Mouse (Mus musculus) testis, postnatal 14 days (tissue): ENCODE results near the gene Syt8.
A peak's percentile ranks its signal among the peaks of the same experiment; 100 is the strongest.

Experiments used
- DNase-seq: peaks from one replicate; pipeline ENCODE4 v3.0.0; 2021; ENCODE audit warnings: low spot score

The Syt8 gene

DNA sequence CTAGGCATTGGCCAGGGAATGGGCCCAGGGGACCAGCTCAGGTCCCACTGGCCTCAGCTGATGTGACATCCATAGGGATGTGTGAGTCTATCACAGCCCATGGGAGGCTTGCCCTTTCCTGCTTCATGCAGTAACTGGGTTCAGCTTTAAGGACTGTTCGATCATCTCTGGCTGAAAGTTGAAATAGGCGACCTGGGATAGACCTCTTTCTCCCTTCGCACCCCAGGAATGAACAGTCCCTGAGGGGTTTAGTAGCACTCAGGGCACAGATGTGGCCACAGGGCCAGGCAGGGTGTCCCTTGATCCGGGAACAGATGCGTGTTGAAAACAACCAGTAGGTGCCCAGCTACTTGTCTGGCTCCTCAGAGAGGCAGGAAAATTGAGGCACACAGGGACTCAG lies 41.6 kb downstream of the Syt8 start:
- no peak for DNase-seq

DNA sequence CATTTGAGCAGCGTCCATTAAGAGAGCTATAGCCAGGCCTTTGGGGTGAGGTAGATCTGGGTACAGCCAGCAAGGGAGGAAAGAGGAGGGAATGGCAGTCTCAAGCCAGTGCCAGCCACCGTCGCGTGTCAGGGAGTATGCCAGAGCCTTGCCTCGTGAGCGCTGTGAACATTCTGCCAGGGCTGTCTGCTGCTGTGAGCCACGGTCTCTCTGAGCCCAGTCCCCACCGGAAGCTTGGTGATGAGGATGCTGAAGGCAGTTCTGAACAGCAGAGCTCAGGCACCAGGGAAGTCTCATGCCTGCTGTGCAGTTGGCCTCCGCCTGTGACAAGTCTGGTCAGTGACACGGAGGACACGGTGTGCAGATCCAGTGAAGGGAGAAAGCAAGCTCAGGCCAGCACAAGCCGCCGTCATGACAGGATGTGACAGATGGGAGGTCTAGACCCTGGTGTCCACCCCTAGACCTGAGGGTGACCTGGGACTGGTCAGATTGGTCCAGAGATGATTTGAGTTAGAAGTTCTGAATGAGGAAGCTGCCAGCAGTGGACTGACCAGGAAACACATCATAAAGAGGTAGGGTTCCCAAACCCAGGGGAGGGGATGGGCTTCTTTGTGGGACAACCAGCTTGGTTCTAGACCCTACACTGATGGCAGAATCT lies 42.3 kb downstream of the Syt8 start:
- no peak for DNase-seq

DNA sequence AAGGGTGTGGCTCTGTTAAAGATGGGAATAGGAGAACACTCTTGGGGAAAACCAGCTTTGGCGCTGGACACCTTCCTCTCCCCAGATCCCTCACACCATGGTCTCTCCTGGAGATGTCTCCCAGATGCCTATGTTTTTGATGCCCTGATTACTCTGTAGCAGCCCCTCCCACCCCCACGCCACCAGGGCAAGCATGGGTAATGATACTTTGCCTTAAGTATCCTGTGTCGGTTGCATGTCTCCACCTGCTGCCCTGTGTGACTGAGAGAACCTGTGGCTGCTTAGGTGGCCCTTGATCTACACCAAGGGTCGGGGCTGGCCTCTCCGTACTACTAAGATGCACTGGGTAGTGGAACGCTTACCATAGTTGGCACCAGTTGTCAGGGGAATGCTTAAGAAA lies 43.4 kb downstream of the Syt8 start:
- DNase-seq = no peak

DNA sequence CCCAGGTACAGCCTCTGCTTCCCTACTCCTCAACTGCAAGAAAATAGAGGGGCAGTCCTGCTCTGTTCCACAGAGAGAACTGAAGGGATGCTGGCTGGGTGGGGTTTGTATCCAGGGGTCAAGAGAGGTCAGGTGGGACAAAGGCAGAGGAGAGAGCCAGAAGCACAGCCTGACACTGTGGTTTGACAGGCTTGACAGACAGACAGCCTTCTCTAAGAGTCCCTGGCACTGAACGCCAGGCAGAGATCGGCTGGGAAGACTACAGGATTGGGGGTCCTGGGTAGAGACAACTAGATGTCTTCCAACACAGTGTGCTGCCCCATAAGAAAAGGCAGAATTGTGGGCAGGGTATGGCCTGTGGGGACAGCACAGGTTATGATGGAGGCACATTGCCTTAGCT lies 43.9 kb downstream of the Syt8 start:
- DNase-seq = no peak

DNA sequence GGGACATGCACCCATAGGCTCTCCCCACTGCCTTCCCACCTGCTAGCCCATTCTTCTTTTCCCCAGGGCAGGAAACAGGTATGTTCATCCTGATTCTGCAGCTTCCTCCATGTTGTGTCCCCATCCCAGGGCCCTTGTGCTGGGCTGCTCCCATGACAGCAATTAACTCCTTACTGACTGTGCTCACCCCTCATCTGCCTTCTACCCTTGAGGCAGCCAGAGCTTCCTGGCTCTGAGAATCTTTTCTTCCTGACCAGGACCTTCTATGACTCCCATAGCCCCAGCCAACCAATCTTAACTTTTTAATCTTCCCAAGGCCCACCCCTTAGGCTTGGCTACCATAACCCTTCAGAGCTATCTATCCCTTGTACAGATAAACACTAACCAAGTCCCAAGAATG lies 44.7 kb downstream of the Syt8 start:
- DNase-seq = no peak

DNA sequence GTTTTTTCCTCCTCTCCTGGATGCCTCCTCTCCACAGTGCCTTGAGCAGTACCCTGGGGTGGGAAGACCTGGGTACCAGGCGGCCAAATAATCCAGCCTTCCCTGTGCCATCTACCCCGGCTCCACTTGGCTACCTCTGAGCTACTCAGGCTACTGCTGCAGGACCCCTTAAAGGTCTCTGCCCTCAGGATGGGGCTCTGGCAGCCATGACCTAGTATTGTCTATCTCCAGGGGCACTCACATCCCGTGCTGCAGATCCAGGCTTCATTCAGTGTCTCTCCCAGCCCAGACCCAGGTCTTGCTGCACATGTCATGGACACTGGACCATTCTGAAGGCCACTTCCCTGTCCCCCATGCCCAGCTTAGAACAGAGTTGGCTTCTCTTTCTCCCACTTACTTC lies 45.2 kb downstream of the Syt8 start:
- no peak for DNase-seq

DNA sequence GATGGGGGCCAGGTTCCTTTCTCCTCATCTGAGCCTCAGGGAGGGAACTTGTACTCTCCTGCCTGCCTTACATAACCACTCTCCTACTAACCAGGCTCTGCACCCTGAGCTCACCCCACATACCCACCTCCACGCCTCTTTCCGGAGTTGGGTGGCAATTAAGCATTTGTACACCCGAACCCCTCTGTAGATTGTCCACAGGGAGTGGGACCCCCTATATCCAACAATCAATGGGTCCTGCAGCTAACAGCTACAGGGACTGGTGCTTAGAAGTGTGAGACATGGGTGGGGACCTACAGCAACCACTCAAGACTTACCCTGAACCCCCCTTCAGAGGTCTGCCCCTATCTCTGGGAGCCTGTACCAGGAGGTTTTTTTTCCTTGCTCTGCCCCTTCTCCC lies 46.0 kb downstream of the Syt8 start:
- DNase-seq = no peak

DNA sequence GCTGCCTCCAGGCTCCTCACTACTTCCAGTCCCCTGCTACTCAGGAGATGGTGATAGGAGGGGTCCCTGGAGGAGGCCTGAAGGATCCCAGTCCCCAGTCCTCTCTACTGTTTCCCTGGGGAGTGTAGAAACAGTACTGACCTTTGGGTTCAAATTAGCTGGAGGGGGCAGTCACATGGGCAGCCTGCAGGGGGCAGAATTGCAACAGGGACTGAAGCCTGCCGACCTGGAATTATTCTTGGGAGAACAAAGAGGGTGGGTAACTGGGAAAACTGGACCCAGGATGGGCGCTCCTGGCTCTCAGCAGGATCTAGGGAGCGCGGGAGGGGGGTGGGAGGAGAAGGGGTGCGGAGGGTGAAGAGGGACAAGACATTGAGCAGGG lies 46.5 kb downstream of the Syt8 start:
- no peak for DNase-seq

DNA sequence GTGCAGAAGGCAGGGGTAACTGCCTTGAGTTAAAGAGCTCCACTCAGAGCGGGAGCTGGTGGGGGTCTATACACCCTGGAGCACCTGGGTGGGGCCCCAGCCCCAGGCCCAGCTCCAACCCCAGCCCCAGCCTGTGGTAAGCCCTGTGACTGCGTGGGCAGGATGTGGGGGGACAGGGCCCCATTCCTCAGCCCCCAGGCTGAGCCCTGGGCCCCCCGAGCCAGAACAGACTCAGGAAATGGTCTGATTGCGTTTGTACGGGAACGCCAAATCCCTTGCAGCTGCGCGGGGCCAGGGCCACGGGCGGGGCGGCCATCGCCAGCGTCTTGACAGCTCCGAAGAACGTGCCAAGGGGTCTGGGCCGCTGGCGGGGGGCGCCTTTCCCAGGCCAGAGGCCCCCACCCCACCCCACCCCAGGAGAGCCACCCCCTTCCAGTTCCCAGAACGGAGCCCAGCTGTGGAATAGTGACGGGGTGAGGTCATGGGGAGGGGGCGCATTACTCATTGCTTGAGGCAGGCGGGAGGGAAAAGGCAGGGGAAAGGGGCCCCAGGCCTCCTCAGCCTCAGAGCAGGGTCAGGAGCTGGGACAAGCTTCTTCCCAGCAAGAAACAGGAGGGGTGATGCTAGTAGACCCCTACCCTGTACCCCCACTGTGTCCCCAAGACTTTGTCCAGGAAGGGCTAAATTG lies 47.1 kb downstream of the Syt8 start:
- DNase-seq = no peak

DNA sequence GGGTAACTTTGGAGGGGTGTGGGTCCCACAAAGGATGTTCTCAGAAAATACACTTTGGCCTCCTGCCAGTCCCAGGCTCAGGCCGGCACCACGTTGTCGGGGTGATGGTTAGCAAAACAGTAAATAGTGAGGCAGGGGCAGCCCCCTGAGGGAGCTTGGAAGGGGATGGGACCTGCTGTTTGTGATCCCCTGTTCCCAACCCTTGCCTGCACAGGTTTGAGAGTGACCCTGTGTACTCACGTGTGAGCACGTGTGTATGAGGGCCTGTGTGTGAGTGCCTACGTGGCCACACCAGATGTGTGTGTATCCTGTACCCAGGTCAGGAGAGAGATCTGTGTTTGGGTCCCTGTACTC lies 47.6 kb downstream of the Syt8 start:
- no peak for DNase-seq

DNA sequence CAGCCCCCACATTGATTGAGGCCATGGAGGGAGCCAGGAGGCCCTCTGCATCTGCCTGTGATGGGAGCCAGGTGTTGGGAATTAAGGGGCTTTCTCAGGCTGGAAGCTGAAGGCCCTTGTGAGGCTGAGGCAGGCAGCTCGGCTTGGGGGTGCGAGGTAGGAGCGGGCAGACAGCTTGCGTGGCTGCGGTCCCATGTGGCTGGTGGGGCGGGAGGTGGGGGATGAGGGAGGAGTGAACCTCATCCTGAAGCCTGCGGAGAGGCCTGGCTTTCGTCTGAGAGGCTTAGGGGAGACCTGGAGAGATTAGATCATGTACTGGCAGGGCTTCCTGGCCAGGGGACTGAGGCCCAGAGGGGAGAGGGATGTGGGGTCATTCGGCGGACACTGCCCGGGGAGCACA lies 48.5 kb downstream of the Syt8 start:
- DNase-seq = no peak

DNA sequence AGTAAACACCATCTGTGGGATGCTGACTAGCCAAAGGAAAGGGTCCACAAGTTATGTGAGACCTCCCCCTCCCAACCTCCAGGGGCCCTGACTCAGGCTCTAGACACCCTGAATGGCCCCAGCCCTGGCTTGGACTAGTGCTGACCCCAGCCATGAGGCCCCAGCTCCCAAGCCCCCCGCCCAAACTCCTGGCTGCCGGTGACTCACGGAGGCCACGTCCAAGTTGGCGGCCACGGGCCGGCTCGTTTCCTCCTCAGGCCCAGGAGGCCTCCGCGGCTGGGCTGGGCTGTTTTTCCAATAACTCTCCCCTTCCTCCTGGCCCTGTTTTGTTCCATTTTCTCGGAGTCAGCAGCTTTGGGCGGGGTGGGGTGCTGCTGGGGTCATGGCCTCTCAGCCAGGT lies 50.1 kb downstream of the Syt8 start:
- peak; percentile 9 for DNase-seq

DNA sequence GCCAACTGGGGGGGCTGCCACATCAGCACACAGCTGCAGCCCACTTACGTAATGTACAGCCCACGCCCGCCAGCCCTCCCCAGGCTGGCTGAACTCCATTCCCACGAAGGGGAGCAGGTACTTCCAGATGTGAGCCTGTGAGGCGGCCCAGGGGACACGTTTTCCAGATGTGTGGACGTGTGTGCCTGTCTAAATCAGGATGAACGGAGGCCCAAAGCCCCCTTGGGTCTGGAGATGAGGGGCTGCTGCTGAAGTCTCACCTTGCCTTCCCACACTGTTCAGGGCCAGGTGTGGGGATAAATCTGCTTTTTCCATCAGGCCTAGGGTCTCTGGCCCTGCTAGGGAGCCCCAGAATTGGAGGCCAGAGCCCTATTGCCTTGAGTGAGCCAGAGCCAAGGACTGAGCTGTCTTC lies 52.1 kb downstream of the Syt8 start:
- DNase-seq = no peak

DNA sequence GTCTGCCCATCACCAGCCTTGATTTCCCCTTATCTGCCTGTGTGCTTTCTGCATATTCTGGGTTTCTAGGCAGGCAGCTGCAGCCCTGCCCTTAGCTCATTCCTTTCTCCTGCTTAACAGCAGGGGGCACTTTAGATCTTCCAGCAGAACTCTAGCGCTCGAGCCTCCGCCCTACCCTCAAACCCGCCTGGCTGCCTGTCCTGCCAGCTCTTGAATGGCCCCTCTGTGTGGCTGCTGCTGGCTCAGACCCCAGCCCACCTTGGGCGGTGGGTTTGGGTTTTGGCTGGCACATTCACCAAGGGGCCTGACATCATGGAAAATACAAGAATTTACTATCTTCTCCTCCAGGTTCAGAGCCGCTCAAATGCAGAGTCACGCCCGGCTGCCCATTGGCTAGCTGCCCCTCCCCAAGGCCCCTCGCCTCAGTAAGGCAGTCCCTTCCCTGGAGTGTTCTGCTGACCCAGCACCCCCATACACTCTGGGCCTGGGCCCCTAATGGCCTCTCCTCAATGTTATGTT lies 52.8 kb downstream of the Syt8 start:
- no peak for DNase-seq

DNA sequence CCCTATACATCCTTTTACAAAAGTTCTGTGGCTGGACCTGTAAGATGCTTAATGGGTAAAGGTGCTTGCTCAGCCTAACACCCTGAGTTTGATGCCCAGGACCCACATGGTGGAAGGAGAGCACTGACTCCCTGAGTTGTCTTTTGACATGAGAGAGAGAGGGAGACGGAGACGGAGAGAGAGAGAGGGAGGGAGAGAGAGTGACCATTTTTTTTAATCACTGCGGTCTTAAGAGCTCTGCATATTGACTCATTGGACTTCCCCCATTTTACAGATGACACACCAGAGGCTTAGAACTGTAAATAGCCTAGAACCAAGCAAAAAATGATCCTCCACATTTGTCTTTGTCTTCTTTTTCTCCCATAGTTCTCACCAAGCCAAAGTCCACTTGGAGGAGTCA lies 53.4 kb downstream of the Syt8 start:
- no peak for DNase-seq
